Mouse (Mus musculus): ENCODE data around the gene Synpo2. TPM values are rescaled to one million over a fixed set of nuclear protein-coding genes. Genes with fewer than 3 reads are reported as not detected.

The Synpo2 gene
- polyA plus RNA-seq, 1 experiment from 2014 or later: 0.90 TPM

DNA sequence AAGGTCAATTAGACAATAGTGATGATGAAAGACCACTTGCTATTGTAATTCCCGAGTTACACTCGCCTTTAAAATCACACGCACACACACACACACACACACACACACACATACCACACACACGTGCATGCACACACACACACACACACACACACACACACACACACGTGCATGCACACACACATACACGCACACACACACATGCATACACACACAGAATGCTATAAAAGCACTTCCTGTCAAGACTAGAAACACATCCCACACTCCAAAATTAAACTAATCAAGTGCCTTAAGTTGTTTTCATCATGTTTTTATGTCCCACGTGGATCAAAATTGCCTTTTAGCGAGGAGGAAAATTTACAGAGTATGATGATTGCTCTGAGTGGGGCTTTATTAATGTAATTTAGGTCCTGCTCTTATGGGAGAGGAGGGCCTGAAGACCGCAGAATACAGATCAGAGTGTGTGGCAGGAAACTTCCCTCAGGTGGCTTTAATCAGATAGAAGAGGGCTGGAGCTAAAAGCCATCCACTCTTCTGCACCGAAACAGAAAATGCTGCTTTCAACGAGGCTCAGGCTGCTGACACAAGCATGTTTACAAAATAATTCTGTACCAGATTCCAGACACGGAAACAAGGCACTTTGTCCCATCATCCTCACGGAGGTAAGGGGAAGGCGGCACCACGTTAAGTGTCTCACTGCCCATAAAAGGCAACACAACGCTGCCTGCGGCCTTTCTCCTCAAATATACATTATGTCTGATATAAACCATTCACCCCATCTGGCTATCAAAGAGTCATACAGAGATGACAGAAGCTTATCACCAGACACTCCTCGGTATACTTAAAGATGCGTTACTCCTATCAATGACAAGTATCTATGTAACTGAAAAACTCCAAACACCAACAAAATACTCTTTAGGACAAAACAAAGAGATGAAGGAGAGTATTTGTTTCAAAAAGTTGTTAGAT, 59.3 kb downstream of the Synpo2 start:
- H3K27me3 ChIP-seq (replicated peaks; ENCODE audit: control insufficient read depth, insufficient read depth, low read length): no peaks in the 10 kb centered on the region
- ATAC-seq: no peak
- H3K9me3 ChIP-seq (ENCODE audit: control insufficient read depth, low read length): no peaks in the 10 kb centered on the region
- H3K27ac ChIP-seq (ENCODE audit: low read length): no peak overlapping the region
- no peak overlapping the region for H3K9ac ChIP-seq (replicated peaks; ENCODE audit: low read depth, low read length)
- H3K4me1 ChIP-seq (replicated peaks; ENCODE audit: control insufficient read depth, insufficient read depth, low read length): no peaks in the 10 kb centered on the region
- H3K36me3 ChIP-seq (ENCODE audit: control insufficient read depth, insufficient read depth): no peaks in the 10 kb centered on the region
- 82% methylated on average over 19 of the region's 19 CpGs for WGBS
- no peak overlapping the region for H3K4me2 ChIP-seq (ENCODE audit: low read length)
- H3K4me3 ChIP-seq (replicated peaks; ENCODE audit: low read length): no peak overlapping the region

DNA sequence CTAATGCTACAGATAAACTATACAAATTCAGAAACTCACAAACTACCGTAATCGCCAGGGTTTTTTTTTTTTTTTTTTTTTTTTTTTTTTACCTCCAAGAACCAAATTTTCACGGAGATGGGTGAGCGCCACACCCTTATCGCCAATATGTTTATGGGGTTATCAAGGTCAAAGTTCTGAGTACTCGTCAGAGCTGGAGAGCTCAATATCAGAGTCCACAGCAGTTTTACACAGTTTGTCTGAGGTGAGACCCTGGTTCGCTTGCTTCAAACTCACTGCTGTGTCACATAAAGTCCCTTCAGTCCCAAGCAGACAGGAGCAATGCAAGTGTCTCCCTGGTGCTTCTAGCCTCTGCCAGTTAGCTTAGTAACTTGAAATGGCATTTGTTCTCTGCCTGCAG, 60.8 kb downstream of the Synpo2 start:
- Histone ChIP-seq H3K4me3 (replicated peaks; ENCODE audit: low read length) (no peak overlapping the region), H3K9me3 (ENCODE audit: control insufficient read depth, low read length) (no peaks in the 10 kb centered on the region), H3K4me1 (replicated peaks; ENCODE audit: control insufficient read depth, insufficient read depth, low read length) (no peaks in the 10 kb centered on the region), H3K27ac (ENCODE audit: low read length) (no peak overlapping the region), H3K36me3 (ENCODE audit: control insufficient read depth, insufficient read depth) (no peaks in the 10 kb centered on the region), H3K4me2 (ENCODE audit: low read length) (no peak overlapping the region), H3K27me3 (replicated peaks; ENCODE audit: control insufficient read depth, insufficient read depth, low read length) (no peaks in the 10 kb centered on the region), H3K9ac (replicated peaks; ENCODE audit: low read depth, low read length) (no peak overlapping the region)
- 92% methylated on average over 7 of the region's 7 CpGs for WGBS
- no peak for ATAC-seq

- Histone ChIP-seq H3K4me3 (replicated peaks; ENCODE audit: low read length) (no peak overlapping the region), H3K27me3 (replicated peaks; ENCODE audit: control insufficient read depth, insufficient read depth, low read length) (no peaks in the 10 kb centered on the region), H3K27ac (ENCODE audit: low read length) (no peak overlapping the region), H3K4me1 (replicated peaks; ENCODE audit: control insufficient read depth, insufficient read depth, low read length) (no peaks in the 10 kb centered on the region), H3K36me3 (ENCODE audit: control insufficient read depth, insufficient read depth) (no peaks in the 10 kb centered on the region), H3K9ac (replicated peaks; ENCODE audit: low read depth, low read length) (no peak overlapping the region), H3K4me2 (ENCODE audit: low read length) (no peak overlapping the region), H3K9me3 (ENCODE audit: control insufficient read depth, low read length) (no peaks in the 10 kb centered on the region)
- 93% methylated on average over 8 of the region's 8 CpGs for WGBS
- ATAC-seq: no peak
These were observed 61.6 kb downstream of the Synpo2 start for GRCm38 (mm10) chr3:123174379-123174697.

DNA sequence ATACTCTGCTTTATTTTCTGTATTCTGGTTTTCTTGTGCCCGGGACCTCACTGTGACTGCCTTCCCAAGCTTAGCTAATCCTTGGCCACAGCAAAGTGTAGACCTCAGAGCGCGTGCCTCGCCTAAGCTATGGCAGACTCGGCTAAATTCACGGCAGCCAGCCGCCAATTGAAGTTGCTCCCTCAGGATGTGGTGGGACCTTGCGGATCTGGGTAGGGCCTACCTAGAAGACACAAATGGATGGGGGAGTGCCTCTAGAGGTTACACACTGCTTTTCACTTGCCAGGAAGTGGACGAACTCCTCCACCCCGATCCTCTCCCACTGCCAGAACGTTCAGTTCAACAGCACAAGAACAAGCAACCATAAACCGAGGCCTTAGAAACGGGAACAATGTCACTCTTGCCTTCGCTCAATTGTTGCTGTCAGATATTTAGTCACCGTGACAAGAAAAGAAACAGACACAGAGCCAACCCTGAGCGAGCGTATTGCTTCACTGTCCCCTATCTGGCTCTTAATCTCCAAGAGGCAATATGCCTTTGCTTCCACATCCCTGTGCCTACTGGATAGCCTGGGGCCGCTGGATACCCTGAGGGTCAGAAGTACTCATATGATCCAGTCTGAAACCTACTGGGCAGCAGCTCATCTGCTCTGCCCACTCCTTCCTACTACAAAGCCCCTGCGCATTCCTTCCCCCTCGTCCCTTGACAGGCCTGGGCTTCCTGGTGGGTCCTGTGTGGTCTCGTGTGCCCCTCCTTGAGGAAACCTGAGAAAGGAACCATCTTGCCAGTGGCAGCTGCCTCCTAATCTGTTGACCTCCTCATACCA, 62.2 kb downstream of the Synpo2 start:
- Histone ChIP-seq H3K4me3 (replicated peaks; ENCODE audit: low read length) (no peak overlapping the region), H3K36me3 (ENCODE audit: control insufficient read depth, insufficient read depth) (no peaks in the 10 kb centered on the region), H3K27me3 (replicated peaks; ENCODE audit: control insufficient read depth, insufficient read depth, low read length) (no peaks in the 10 kb centered on the region), H3K27ac (ENCODE audit: low read length) (no peak overlapping the region), H3K4me1 (replicated peaks; ENCODE audit: control insufficient read depth, insufficient read depth, low read length) (no peaks in the 10 kb centered on the region), H3K9ac (replicated peaks; ENCODE audit: low read depth, low read length) (no peak overlapping the region), H3K9me3 (ENCODE audit: control insufficient read depth, low read length) (no peaks in the 10 kb centered on the region), H3K4me2 (ENCODE audit: low read length) (no peak overlapping the region)
- 89% methylated on average over 21 of the region's 21 CpGs for WGBS
- no peak for ATAC-seq

- H3K4me1 ChIP-seq (replicated peaks; ENCODE audit: control insufficient read depth, insufficient read depth, low read length): no peaks in the 10 kb centered on the region
- H3K36me3 ChIP-seq (ENCODE audit: control insufficient read depth, insufficient read depth): no peaks in the 10 kb centered on the region
- no peaks in the 10 kb centered on the region for H3K27me3 ChIP-seq (replicated peaks; ENCODE audit: control insufficient read depth, insufficient read depth, low read length)
- no peak overlapping the region for H3K4me2 ChIP-seq (ENCODE audit: low read length)
- no peaks in the 10 kb centered on the region for H3K9me3 ChIP-seq (ENCODE audit: control insufficient read depth, low read length)
- no peak overlapping the region for H3K9ac ChIP-seq (replicated peaks; ENCODE audit: low read depth, low read length)
- 81% methylated on average over 5 of the region's 5 CpGs for WGBS
- H3K27ac ChIP-seq (ENCODE audit: low read length): no peak overlapping the region
- no peak overlapping the region for H3K4me3 ChIP-seq (replicated peaks; ENCODE audit: low read length)
- ATAC-seq: no peak
These were observed 63.8 kb downstream of the Synpo2 start for GRCm38 (mm10) chr3:123172151-123172550.

GRCm38 (mm10) chr3:123169398-123169797, 66.6 kb downstream of the Synpo2 start:
- H3K27ac ChIP-seq (ENCODE audit: low read length): no peak overlapping the region
- no peaks in the 10 kb centered on the region for H3K36me3 ChIP-seq (ENCODE audit: control insufficient read depth, insufficient read depth)
- no peaks in the 10 kb centered on the region for H3K4me1 ChIP-seq (replicated peaks; ENCODE audit: control insufficient read depth, insufficient read depth, low read length)
- H3K9ac ChIP-seq (replicated peaks; ENCODE audit: low read depth, low read length): no peak overlapping the region
- 75% methylated on average over 4 of the region's 4 CpGs for WGBS
- ATAC-seq: no peak
- H3K4me2 ChIP-seq (ENCODE audit: low read length): no peak overlapping the region
- H3K9me3 ChIP-seq (ENCODE audit: control insufficient read depth, low read length): no peaks in the 10 kb centered on the region
- H3K27me3 ChIP-seq (replicated peaks; ENCODE audit: control insufficient read depth, insufficient read depth, low read length): no peaks in the 10 kb centered on the region
- no peak overlapping the region for H3K4me3 ChIP-seq (replicated peaks; ENCODE audit: low read length)

GRCm38 (mm10) chr3:123168815-123169214, 67.1 kb downstream of the Synpo2 start:
- Histone ChIP-seq H3K36me3 (ENCODE audit: control insufficient read depth, insufficient read depth) (no peaks in the 10 kb centered on the region), H3K4me1 (replicated peaks; ENCODE audit: control insufficient read depth, insufficient read depth, low read length) (no peaks in the 10 kb centered on the region), H3K9ac (replicated peaks; ENCODE audit: low read depth, low read length) (no peak overlapping the region), H3K27ac (ENCODE audit: low read length) (no peak overlapping the region), H3K9me3 (ENCODE audit: control insufficient read depth, low read length) (no peaks in the 10 kb centered on the region), H3K27me3 (replicated peaks; ENCODE audit: control insufficient read depth, insufficient read depth, low read length) (no peaks in the 10 kb centered on the region), H3K4me2 (ENCODE audit: low read length) (no peak overlapping the region), H3K4me3 (replicated peaks; ENCODE audit: low read length) (no peak overlapping the region)
- 6% methylated on average over 5 of the region's 5 CpGs for WGBS
- peak; percentile 60; the same call in 1 of the 2 replicates for ATAC-seq

DNA sequence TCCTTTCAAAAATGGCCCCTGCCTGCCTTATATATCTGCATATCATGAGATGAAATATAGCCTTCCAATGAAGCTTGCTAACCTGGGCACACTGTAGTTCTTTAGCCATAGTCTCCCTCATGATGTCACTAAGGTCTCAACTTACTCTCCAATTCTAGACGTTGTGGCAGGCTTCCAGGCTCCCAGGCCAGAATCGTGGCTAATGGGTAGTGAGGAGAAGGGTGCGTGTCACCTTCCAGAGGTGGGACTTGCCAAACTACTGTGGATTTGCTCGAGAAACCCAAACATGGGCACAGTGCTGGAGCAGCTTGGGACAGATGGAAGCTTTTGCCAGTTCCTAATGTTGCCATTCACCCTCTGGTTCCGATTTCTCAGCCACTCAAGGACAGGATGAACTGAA, 69.5 kb downstream of the Synpo2 start:
- WGBS: 64% methylated on average over 5 of the region's 5 CpGs
- H3K27ac ChIP-seq (ENCODE audit: low read length): no peak overlapping the region
- no peaks in the 10 kb centered on the region for H3K36me3 ChIP-seq (ENCODE audit: control insufficient read depth, insufficient read depth)
- no peaks in the 10 kb centered on the region for H3K27me3 ChIP-seq (replicated peaks; ENCODE audit: control insufficient read depth, insufficient read depth, low read length)
- ATAC-seq: no peak
- no peak overlapping the region for H3K4me3 ChIP-seq (replicated peaks; ENCODE audit: low read length)
- H3K9me3 ChIP-seq (ENCODE audit: control insufficient read depth, low read length): no peaks in the 10 kb centered on the region
- no peaks in the 10 kb centered on the region for H3K4me1 ChIP-seq (replicated peaks; ENCODE audit: control insufficient read depth, insufficient read depth, low read length)
- no peak overlapping the region for H3K9ac ChIP-seq (replicated peaks; ENCODE audit: low read depth, low read length)
- no peak overlapping the region for H3K4me2 ChIP-seq (ENCODE audit: low read length)

DNA sequence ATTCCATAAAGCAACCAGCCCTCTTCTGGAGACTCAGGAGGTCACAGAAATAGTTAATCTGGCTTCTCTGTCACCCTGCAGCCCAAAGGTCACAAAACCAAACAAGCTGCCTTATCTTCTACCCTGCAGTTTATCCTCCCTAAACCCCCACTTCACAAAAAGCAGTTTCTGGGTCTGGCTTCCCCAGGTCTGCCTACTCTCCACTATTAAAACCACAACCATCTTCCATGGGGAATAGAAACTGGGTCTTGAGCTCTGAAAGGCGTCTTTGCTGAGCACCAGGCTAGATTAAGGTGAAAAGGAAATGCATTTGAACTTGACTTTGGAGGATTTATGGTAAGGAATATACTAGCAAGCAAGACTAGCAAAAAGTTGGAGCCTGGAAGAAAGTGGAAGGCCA, 71.8 kb downstream of the Synpo2 start:
- Histone ChIP-seq H3K9ac (replicated peaks; ENCODE audit: low read depth, low read length) (no peak overlapping the region), H3K36me3 (ENCODE audit: control insufficient read depth, insufficient read depth) (no peaks in the 10 kb centered on the region), H3K4me1 (replicated peaks; ENCODE audit: control insufficient read depth, insufficient read depth, low read length) (no peaks in the 10 kb centered on the region), H3K27ac (ENCODE audit: low read length) (no peak overlapping the region), H3K4me3 (replicated peaks; ENCODE audit: low read length) (no peak overlapping the region), H3K4me2 (ENCODE audit: low read length) (no peak overlapping the region), H3K27me3 (replicated peaks; ENCODE audit: control insufficient read depth, insufficient read depth, low read length) (no peaks in the 10 kb centered on the region), H3K9me3 (ENCODE audit: control insufficient read depth, low read length) (no peaks in the 10 kb centered on the region)
- no peak for ATAC-seq
- 79% methylated on average over 1 of the region's 1 CpGs for WGBS
